Mouse (Mus musculus) brain, embryonic 14.5 days (tissue): ENCODE results near the gene Tmem121b. TPM values are rescaled to one million over a fixed set of nuclear protein-coding genes. Genes with fewer than 3 reads are reported as not detected.

Experiments
- DNase-seq: peaks from one replicate; pipeline ENCODE4 v3.0.0-alpha.2; 2011; ENCODE audit warnings: low read depth
- CTCF ChIP-seq: fragments of 200-500 bp; IDR thresholded peaks from 2 replicates; pipeline ENCODE4 v1.5.1; 2012; ENCODE audit warnings: inconsistent platforms, mild to moderate bottlenecking, moderate library complexity, borderline replicate concordance; ENCODE audit not compliant: insufficient read depth, insufficient read length; ENCODE audit errors: extremely low read depth
- POLR2A ChIP-seq: fragments of 200-500 bp; IDR thresholded peaks from 2 replicates; pipeline ENCODE4 v1.6.1; 2012; ENCODE audit warnings: mild to moderate bottlenecking, inconsistent platforms, borderline replicate concordance; ENCODE audit not compliant: poor library complexity, insufficient read depth, insufficient read length, severe bottlenecking; ENCODE audit errors: extremely low read depth
- polyA plus RNA-seq: library from polyadenylated mRNA; depleted of rRNA; stranded (reverse); fragments of >200 nt; gene quantifications from 2 replicates; pipeline ENCODE4 v1.2.3, GENCODE M21; 2012

The Tmem121b gene
- polyA plus RNA-seq, 1 experiment, result 15.6 TPM

DNA sequence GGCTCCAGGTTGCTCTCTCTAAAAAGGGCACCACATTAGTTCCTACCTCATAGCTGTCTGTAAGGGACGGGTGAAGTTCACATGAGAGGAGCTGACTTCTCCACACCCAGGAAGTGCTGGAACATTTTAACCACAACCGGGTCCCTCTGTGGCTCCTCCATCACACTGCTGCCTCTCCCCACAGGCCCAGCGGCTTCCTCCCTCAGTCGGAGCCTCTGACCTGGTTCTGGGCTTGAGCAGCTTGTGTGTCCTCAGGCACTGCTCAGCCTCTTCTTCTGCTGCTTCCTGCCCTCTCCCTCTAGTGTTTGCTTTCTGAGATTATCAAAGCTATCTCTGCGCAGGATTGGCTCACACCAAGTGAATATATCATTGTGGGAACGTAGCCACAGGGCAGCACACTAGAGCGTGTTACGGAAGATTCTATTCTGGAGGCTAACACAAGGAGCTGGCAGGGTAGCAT, 7.5 kb downstream of the Tmem121b start:
- TF ChIP-seq CTCF (no peak), POLR2A (no peak)

DNA sequence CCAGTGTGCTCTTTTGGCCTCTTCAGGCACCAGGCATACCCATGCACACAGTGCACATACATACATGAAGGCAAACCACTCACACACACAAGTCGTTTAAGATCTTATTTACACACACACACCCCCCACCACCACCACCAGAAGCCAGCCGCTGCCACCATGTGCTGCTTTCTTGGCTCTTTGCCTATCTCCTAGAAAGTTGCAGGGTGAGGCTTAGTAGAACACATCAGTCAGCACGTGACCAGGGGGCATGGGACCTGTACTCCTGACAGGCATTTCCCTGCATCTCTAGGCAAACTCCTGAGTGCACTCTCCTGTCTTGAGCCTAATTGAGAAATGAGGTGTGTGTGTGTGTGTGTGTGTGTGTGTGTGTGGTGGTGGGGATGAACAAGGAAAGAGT, 8.6 kb downstream of the Tmem121b start:
- TF ChIP-seq CTCF (no peak), POLR2A (no peak)
- no peak for DNase-seq

More for the DNA sequence above, 7.5 kb downstream of the Tmem121b start:
- no peak for DNase-seq

GRCm38 (mm10) chr6:120483211-120483626, 10.4 kb downstream of the Tmem121b start:
- TF ChIP-seq POLR2A (no peak), CTCF (peak; percentile 55; the same call in 1 of the 2 replicates)
- DNase-seq, result peak; percentile 52

- no peak for DNase-seq
- no peak for TF ChIP-seq POLR2A
- TF ChIP-seq CTCF, result no peak
These were observed 10.9 kb downstream of the Tmem121b start for GRCm38 (mm10) chr6:120482756-120483155.

GRCm38 (mm10) chr6:120482021-120482420, 11.6 kb downstream of the Tmem121b start:
- DNase-seq, result no peak
- no peak for TF ChIP-seq CTCF
- no peak for TF ChIP-seq POLR2A

DNA sequence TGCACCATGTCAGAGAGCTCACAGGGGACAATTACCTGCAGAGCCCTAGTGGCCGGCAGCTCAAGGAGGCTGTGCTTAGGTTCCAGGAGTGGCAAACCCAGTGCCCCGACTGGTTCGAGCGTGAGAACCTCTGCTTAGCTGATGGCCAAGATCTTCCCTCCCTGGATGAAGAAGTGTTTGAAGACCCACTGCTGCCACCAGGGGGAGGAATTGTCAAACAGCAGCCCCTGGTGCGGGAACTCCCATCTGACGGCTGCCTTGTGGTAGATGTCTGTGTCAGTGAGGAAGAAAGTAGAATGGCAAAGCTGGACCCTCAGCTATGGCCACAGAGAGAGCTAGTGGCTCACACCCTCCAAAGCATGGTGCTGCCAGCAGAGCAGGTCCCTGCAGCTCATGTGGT, 12.1 kb downstream of the Tmem121b start:
- DNase-seq, result no peak
- 0 out of 2 replicates have a peak, but pooled peaks have one; percentile 16 for TF ChIP-seq CTCF
- no peak for TF ChIP-seq POLR2A

DNA sequence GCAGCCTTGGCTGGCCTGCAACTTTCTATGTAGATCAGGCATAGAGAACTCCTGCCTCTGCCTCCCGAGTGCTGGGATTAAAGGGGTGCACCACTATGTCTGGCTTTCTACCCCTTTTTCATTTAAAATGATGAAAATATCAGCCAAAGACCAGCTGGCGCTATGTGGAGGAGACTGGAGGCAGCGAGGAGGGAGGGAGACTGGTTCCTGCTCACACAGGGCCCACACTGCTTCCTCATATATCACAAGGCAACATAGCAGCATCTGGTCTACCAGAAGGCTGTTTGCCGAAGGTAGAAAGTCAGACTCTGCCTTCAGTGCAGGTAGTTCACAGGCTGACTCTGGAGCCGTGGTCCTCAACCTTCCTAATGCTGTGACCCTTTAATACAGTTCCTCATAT, 13.2 kb downstream of the Tmem121b start:
- DNase-seq, result no peak
- TF ChIP-seq CTCF (no peak), POLR2A (no peak)

DNA sequence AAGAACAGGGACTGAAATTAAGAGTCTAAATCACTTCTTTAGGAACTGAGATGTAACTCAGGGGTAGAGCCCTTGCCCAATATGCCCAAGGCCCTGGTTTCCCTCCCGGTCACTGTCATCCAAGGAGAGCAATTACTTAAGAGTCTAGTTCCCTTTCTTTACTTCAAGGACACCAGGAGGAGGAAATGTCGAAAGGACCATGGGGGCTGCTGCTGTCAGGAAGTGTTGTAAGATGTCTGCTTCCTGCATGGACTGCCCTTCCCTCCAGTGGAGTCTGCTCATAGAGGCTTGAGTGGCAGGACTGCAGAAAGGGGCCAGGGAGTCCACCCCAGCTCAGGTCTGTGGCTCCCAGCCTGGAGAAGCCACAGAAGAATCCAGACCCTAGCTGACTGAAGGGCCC, 14.3 kb downstream of the Tmem121b start:
- DNase-seq, result no peak
- TF ChIP-seq CTCF (no peak), POLR2A (no peak)

GRCm38 (mm10) chr6:120475288-120475687, 18.3 kb downstream of the Tmem121b start:
- TF ChIP-seq CTCF (no peak), POLR2A (no peak)
- DNase-seq, result no peak

DNA sequence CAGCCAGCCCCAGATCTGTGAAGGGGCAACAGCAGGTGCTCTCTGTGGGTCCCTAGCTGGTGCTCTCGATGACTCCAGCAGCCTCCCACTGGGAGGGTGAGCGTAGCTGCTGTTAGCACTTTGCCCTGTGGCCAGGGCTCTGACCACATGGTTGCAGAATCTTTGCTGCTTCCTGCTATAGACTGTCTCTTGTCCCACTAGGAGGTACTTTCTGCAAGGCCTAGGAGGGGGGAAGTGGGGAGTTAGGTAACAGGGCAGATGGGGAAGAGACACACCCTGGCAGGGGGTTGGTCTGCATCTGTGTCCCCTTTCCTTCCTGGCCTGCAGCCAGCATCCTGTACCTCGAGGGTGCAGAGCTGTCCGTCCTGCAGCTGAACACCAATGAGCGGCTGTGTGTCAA, 20.2 kb downstream of the Tmem121b start:
- no peak for TF ChIP-seq CTCF
- DNase-seq, result peak; percentile 57

GRCm38 (mm10) chr6:120472455-120473140, 21.0 kb downstream of the Tmem121b start:
- no peak for TF ChIP-seq CTCF
- TF ChIP-seq POLR2A, result no peak
- DNase-seq, result peak; percentile 77

- peak; percentile 90 for DNase-seq
- TF ChIP-seq CTCF, result no peak
- no peak for TF ChIP-seq POLR2A
These were observed 21.6 kb downstream of the Tmem121b start for GRCm38 (mm10) chr6:120471991-120472441.

DNA sequence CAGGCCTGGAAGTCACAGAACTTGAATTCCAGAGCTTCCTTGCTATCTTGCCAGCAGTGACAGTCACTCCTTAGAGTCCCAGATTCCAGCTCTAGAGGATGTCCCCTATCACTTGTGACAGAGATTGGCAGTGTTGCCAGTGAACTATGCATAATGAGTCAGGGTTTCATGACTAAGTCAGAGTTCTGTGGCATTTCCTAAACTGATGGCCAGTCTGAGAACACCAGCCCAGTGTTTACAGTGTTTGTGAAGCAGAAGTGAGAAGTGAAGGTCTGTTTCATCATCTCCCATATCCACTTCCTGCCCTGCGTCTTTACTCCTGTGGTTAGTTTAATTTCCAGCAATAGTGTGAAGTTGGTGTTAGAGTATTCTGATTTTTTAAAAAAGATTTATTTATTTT, 22.9 kb downstream of the Tmem121b start:
- no peak for DNase-seq
- TF ChIP-seq CTCF (no peak), POLR2A (no peak)

DNA sequence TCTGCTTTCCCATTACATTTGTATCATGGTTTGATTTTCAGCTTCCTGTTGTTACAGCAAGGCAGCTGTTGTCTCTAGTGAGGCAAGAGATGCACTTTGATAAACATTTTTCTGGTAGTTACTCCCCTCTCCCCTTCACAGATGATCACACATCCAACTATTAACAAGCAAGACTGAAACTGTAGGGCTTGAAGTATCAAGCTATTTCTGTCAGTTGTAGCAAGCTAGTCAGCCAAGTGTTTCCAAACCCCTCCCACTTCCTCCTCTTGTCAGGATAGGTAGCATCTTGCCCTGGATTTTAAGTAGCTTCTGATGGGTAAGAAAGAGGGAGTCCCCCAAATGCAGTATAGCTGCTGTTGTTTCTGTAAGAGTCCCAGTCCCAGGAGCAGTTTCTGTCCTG, 23.8 kb downstream of the Tmem121b start:
- no peak for TF ChIP-seq CTCF
- no peak for TF ChIP-seq POLR2A

More for the DNA sequence above, 23.8 kb downstream of the Tmem121b start:
- DNase-seq, result no peak
